9 mouse cellular contexts compared by ENCODE assay signal in genomic region chr17:90629851-90630250, GRCm38 (mm10).
DNase-seq lines count a peak whose midpoint lies in the region; ATAC-seq lines count a peak whose summit lies in the region.
"Had no signal": no experiment of that assay in that cellular context is flagged by ENCODE, and none has a peak within 500 bp of the region (broad histone marks: within the 10 kb centered on the region; RNA-seq: fewer than 3 reads in every experiment).

No protein-coding gene starts in this region.

- H3K9me3 ChIP-seq in forebrain, embryonic 13.5 days (replicated peaks) = no peaks in the 10 kb centered on the region
- H3K9me3 ChIP-seq: neural tube, embryonic 12.5 days had no signal

- H3K4me1 ChIP-seq in forebrain, embryonic 13.5 days = peaks cover 8% of the 10 kb centered on the region; the same call in 1 of the 2 replicates
- H3K4me1 ChIP-seq: neural tube, embryonic 12.5 days had no signal

- H3K27me3 ChIP-seq in forebrain, embryonic 13.5 days = no peaks in the 10 kb centered on the region
- H3K27me3 ChIP-seq: neural tube, embryonic 12.5 days had no signal

- no peak overlapping the region for H3K4me3 ChIP-seq in forebrain, embryonic 13.5 days
- H3K4me3 ChIP-seq: neural tube, embryonic 12.5 days had no signal

- DNase-seq in kidney, postnatal 14 days = peak; percentile 36
- DNase-seq in kidney, adult 18-20 months = no peak
- peak; percentile 92 for DNase-seq in cerebellum, adult 9-11 months
- peak; percentile 14 to 27 for DNase-seq in kidney, postnatal 36 days
- DNase-seq in right cerebral cortex, postnatal 14 days = peak; percentile 29
- no peak for DNase-seq in B cell, adult 2 months
- DNase-seq in ovary, postnatal 14 days (ENCODE audit: low spot score) = no peak

- H3K4me2 ChIP-seq in forebrain, embryonic 13.5 days = no peak overlapping the region
- H3K4me2 ChIP-seq: neural tube, embryonic 12.5 days had no signal

- ATAC-seq in forebrain, embryonic 13.5 days = no peak

- H3K36me3 ChIP-seq in forebrain, embryonic 13.5 days (ENCODE audit: poor library complexity, severe bottlenecking) = no peaks in the 10 kb centered on the region
- H3K36me3 ChIP-seq: neural tube, embryonic 12.5 days had no signal

- H3K27ac ChIP-seq in forebrain, embryonic 13.5 days = no peak overlapping the region
- H3K27ac ChIP-seq: neural tube, embryonic 12.5 days had no signal

- 80% methylated on average over 13 of the region's 13 CpGs for WGBS in forebrain, embryonic 13.5 days

- H3K9ac ChIP-seq in forebrain, embryonic 13.5 days = no peak overlapping the region
- H3K9ac ChIP-seq: neural tube, embryonic 12.5 days had no signal

Comparison
In these comparisons a context has a peak if more than half of its experiments do, and no peak if none do; other contexts are left out.
1. DNase-seq: peak in kidney, postnatal 14 days (single experiment), cerebellum, adult 9-11 months (single experiment), kidney, postnatal 36 days (2 of 2) and right cerebral cortex, postnatal 14 days (single experiment); none in kidney, adult 18-20 months (single experiment), B cell, adult 2 months (0 of 2) and ovary, postnatal 14 days (single experiment).